Mouse (Mus musculus): ENCODE results near the gene Gm28048.

GRCm38 (mm10) chr11:22852510-22852909, 129.4 kb downstream of the Gm28048 start:
- TF ChIP-seq CTCF (IDR thresholded peaks at IDR 0.05; ENCODE audit: low read depth, low read length) (no peak), POLR2A (IDR thresholded peaks at IDR 0.05; ENCODE audit: borderline replicate concordance, low read depth, low read length) (no peak)
